Mouse (Mus musculus): Measurements from ENCODE around the gene Maco1. TPM values are rescaled to one million over a fixed set of nuclear protein-coding genes. Genes with fewer than 3 reads are reported as not detected.

Gene Maco1
- total and polyA plus RNA-seq, 2 experiments from 2014 or later = 21.8 to 32.1 TPM

DNA sequence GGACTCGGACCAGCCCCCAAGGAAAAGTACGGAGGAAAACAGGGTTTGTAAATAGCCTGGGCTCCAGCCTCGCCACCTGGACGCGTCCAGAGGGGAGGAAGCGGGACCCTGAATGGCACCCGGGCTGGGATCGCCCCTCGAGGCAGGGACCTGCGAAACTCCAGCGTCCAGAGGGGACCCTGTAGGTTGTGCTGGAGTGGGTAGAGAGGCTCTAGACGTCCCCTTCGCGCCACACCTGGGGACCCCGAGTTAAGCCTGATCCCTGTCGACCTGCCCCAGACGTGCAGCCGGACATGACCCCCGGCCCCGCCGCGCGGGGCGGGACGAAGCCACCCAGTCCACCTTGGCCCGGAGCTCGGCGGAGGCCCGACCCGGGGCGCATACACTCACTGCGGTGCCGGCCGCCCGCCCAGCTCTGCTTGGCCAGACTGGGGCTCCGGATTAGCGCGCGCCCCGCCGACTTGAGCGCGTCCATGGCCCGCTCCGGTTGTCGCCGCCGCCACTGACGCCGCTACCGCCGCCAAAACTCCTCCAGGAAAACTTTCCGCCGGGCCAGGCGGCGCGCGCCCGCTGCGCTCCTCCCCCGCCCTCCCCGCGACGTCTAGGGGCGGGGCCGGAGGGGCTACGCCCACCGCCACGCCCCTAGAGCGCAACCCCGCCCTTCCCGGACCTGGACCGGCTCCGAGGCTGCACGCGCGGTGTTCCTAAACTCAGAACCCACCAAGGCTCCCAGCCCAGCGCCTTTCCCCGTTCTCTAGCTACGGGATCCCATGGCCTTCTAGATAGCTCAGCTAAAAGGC is 85.5 kb downstream of the Maco1 start, which contains the start of gene Ldlrap1:
Gene Ldlrap1, minus strand, starts transcription at position 599 of the 800 bp plus-strand sequence.
- no peaks in the 10 kb centered on the region for H3K9me3 ChIP-seq (replicated peaks; ENCODE audit: control insufficient read depth, low read length)
- H3K4me2 ChIP-seq (ENCODE audit: low read depth, low read length) = peak within 1 kb of the TSS; percentile 99
- 0% methylated on average over 70 of the region's 80 CpGs for WGBS
- H3K4me3 ChIP-seq (ENCODE audit: low read depth, low read length) = peak within 1 kb of the TSS; percentile 83
- peak within 1 kb of the TSS; percentile 80 for H3K27ac ChIP-seq (ENCODE audit: low read depth)
- no peaks in the 10 kb centered on the region for H3K36me3 ChIP-seq (replicated peaks; ENCODE audit: control insufficient read depth, insufficient read depth, low read length)
- peaks cover 38% of the 10 kb centered on the region for H3K4me1 ChIP-seq (ENCODE audit: control insufficient read depth, insufficient read depth)
- TF ChIP-seq EP300 (IDR thresholded peaks at IDR 0.05; ENCODE audit: low read depth) (no peak; the same call in 1 of the 2 replicates), CTCF (IDR thresholded peaks at IDR 0.05; ENCODE audit: low read depth) (no peak)
- H3K27me3 ChIP-seq (ENCODE audit: control insufficient read depth, insufficient read depth, low read length) = no peaks in the 10 kb centered on the region
- peak within 1 kb of the TSS; percentile 92 for H3K9ac ChIP-seq (replicated peaks; ENCODE audit: low read depth, low read length)
- DNase-seq (ENCODE audit: low spot score) = peak; percentile 70
- ATAC-seq (ENCODE audit: insufficient read depth, low read depth) = peak; percentile 85

DNA sequence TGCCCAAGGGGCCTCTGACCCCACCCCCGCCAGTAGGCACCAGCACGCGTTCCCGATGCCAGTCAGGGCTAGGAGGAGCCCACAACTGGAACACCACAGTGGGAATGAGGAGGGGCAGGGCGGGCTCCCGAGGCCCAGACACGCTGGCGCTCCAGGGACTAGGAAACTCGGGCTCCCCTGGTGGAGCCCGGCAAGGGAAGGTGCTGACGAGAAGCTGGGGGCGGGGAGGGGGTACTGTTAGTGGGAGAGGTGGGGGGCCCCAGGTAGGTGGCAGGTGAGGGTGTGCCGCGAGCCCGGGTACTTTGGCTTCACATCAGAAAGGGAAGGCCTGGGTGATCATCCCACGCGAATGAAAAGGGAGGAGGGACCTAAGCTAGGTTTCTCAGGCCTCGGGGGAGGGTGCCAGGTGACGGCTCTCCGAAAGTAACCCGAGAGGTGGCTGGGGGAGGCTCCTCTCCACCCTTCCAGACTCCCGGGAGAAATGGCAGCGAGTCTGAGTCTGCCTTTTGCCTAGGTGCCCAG is 86.2 kb downstream of the Maco1 start:
- WGBS = under 1% methylated on average over 23 of the region's 23 CpGs
- TF ChIP-seq EP300 (IDR thresholded peaks at IDR 0.05; ENCODE audit: low read depth) (no peak), CTCF (IDR thresholded peaks at IDR 0.05; ENCODE audit: low read depth) (peak; percentile 3; the same call in 1 of the 2 replicates)
- no peaks in the 10 kb centered on the region for H3K27me3 ChIP-seq (ENCODE audit: control insufficient read depth, insufficient read depth, low read length)
- ATAC-seq (ENCODE audit: insufficient read depth, low read depth) (peak; percentile 28), DNase-seq (ENCODE audit: low spot score) (no peak)
- H3K36me3 ChIP-seq (replicated peaks; ENCODE audit: control insufficient read depth, insufficient read depth, low read length) = no peaks in the 10 kb centered on the region
- peak overlapping the region; percentile 83 for H3K4me3 ChIP-seq (ENCODE audit: low read depth, low read length)
- H3K4me1 ChIP-seq (ENCODE audit: control insufficient read depth, insufficient read depth) = peaks cover 43% of the 10 kb centered on the region
- peak overlapping the region; percentile 99 for H3K4me2 ChIP-seq (ENCODE audit: low read depth, low read length)
- H3K9ac ChIP-seq (replicated peaks; ENCODE audit: low read depth, low read length) = peak overlapping the region; percentile 92
- no peaks in the 10 kb centered on the region for H3K9me3 ChIP-seq (replicated peaks; ENCODE audit: control insufficient read depth, low read length)
- H3K27ac ChIP-seq (ENCODE audit: low read depth) = peak overlapping the region; percentile 80

DNA sequence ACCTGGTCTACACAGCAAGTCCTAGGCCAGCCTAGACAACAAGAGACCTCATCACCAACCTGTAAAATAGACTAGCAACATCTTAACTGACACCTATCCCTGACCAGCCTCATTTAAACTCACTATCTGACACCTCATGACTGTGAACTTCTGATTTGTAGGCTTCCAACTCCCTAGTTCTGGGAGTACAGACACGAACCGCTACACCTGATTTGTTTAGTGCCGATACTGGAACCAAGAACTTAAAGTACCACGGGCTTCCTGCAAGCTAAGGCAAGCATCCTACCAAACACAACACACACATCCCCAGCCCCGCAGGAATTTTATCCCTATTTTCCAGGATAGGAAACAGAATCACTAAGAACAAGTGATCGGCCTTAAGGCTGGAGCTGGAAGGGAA is 86.9 kb downstream of the Maco1 start:
- Histone ChIP-seq H3K4me1 (ENCODE audit: control insufficient read depth, insufficient read depth) (peaks cover 45% of the 10 kb centered on the region), H3K4me3 (ENCODE audit: low read depth, low read length) (peak overlapping the region; percentile 83), H3K36me3 (replicated peaks; ENCODE audit: control insufficient read depth, insufficient read depth, low read length) (no peaks in the 10 kb centered on the region), H3K27me3 (ENCODE audit: control insufficient read depth, insufficient read depth, low read length) (no peaks in the 10 kb centered on the region), H3K4me2 (ENCODE audit: low read depth, low read length) (peak overlapping the region; percentile 99), H3K27ac (ENCODE audit: low read depth) (0 out of 2 replicates have a peak overlapping the region, but pooled peaks have one; percentile 80), H3K9me3 (replicated peaks; ENCODE audit: control insufficient read depth, low read length) (no peaks in the 10 kb centered on the region), H3K9ac (replicated peaks; ENCODE audit: low read depth, low read length) (peak overlapping the region; percentile 92; the same call in 1 of the 2 replicates)
- no peak for DNase-seq (ENCODE audit: low spot score)
- 56% methylated on average over 6 of the region's 6 CpGs for WGBS
- TF ChIP-seq CTCF (IDR thresholded peaks at IDR 0.05; ENCODE audit: low read depth) = no peak
- no peak for TF ChIP-seq EP300 (IDR thresholded peaks at IDR 0.05; ENCODE audit: low read depth)
- no peak for ATAC-seq (ENCODE audit: insufficient read depth, low read depth)

DNA sequence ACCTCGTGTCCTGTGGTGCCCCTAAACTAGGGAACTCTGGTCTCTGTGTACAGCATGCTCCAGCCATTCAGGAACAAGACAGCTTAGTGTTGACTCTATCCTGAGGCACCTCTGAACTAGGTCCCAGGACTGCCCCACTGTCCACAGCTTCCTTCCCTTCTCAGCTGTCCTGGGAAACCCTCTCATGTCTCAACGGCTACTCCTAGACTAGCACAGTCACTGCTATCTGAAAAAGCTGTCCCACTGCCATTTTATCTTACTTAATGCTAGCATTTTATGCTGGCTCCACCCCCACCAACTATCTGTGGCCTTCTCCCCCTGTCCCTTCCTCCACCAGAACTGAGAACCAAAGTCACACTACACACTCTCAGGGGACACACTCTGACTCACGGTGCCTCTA is 88.8 kb downstream of the Maco1 start:
- ATAC-seq (ENCODE audit: insufficient read depth, low read depth) = no peak
- no peak for DNase-seq (ENCODE audit: low spot score)
- WGBS = 31% methylated on average over 3 of the region's 3 CpGs
- H3K36me3 ChIP-seq (replicated peaks; ENCODE audit: control insufficient read depth, insufficient read depth, low read length) = no peaks in the 10 kb centered on the region
- TF ChIP-seq EP300 (IDR thresholded peaks at IDR 0.05; ENCODE audit: low read depth) (no peak), CTCF (IDR thresholded peaks at IDR 0.05; ENCODE audit: low read depth) (no peak)
- peak overlapping the region; percentile 46; the same call in 1 of the 2 replicates for H3K27ac ChIP-seq (ENCODE audit: low read depth)
- H3K4me1 ChIP-seq (ENCODE audit: control insufficient read depth, insufficient read depth) = peaks cover 65% of the 10 kb centered on the region
- no peak overlapping the region for H3K9ac ChIP-seq (replicated peaks; ENCODE audit: low read depth, low read length)
- H3K4me2 ChIP-seq (ENCODE audit: low read depth, low read length) = no peak overlapping the region
- no peaks in the 10 kb centered on the region for H3K9me3 ChIP-seq (replicated peaks; ENCODE audit: control insufficient read depth, low read length)
- H3K4me3 ChIP-seq (ENCODE audit: low read depth, low read length) = no peak overlapping the region
- no peaks in the 10 kb centered on the region for H3K27me3 ChIP-seq (ENCODE audit: control insufficient read depth, insufficient read depth, low read length)

DNA sequence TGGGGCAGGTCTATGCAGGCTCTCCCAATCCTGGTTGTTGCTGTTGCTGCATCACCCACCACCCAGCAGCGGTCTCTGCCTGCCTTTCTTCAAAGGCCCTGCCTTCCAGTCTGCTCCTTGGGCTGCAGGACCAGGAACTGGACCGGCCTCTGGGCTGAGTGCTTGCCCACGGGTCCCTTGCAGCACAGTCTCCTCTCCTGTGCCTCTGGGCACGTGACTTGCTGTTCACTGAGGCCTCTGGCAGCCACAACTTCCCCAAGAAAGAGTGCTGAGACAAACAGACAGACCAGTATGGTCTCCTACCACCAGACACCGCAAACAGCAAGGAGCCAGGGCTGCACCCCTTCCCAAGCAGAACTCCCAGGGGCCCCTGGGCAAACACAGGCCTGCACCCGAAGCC is 90.8 kb downstream of the Maco1 start:
- Histone ChIP-seq H3K4me2 (ENCODE audit: low read depth, low read length) (no peak overlapping the region), H3K27ac (ENCODE audit: low read depth) (peak overlapping the region; percentile 27; the same call in 1 of the 2 replicates), H3K36me3 (replicated peaks; ENCODE audit: control insufficient read depth, insufficient read depth, low read length) (no peaks in the 10 kb centered on the region), H3K9me3 (replicated peaks; ENCODE audit: control insufficient read depth, low read length) (no peaks in the 10 kb centered on the region), H3K9ac (replicated peaks; ENCODE audit: low read depth, low read length) (no peak overlapping the region), H3K4me3 (ENCODE audit: low read depth, low read length) (no peak overlapping the region), H3K4me1 (ENCODE audit: control insufficient read depth, insufficient read depth) (peaks cover 68% of the 10 kb centered on the region), H3K27me3 (ENCODE audit: control insufficient read depth, insufficient read depth, low read length) (no peaks in the 10 kb centered on the region)
- no peak for DNase-seq (ENCODE audit: low spot score)
- 72% methylated on average over 6 of the region's 6 CpGs for WGBS
- no peak for ATAC-seq (ENCODE audit: insufficient read depth, low read depth)
- TF ChIP-seq EP300 (IDR thresholded peaks at IDR 0.05; ENCODE audit: low read depth) = no peak
- TF ChIP-seq CTCF (IDR thresholded peaks at IDR 0.05; ENCODE audit: low read depth) = no peak

All from heart, postnatal 0 days (tissue).